Mouse (Mus musculus): ENCODE data around the gene 4430402I18Rik. TPM values are rescaled to one million over a fixed set of nuclear protein-coding genes. Genes with fewer than 3 reads are reported as not detected.

4430402I18Rik gene
- polyA plus RNA-seq, 1 experiment from 2014 or later: 0.19 TPM

DNA sequence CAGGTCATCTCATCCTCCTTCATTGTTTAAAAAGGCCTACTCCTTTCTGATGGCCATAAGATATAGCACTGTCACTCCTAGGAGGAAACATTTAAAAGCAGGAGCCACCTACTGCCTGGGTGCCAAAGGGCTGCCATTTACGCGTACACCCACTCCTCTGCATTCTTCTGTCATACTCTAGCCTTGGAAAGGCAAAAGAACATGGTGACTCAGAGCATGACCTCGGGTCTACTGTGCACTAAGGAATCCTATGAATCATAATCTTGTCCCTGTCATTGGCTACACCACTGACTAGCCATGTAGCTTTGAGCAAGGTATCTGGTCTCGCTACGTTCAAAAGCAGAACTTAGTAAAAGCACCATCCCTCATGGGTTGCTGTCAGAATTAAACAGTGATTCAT lies 41.2 kb downstream of the 4430402I18Rik start:
- H3K27ac ChIP-seq (ENCODE audit: low read depth, low read length): no peak overlapping the region
- WGBS: 91% methylated on average over 5 of the region's 5 CpGs
- no peak overlapping the region for H3K9ac ChIP-seq (ENCODE audit: low read length)
- no peak overlapping the region for H3K4me2 ChIP-seq (ENCODE audit: low read depth, low read length, severe bottlenecking)
- DNase-seq (ENCODE audit: low spot score) (no peak), ATAC-seq (replicated peaks; ENCODE audit: low FRiP score) (no peak)
- no peak overlapping the region for H3K4me3 ChIP-seq (ENCODE audit: low read depth, low read length)
- no peaks in the 10 kb centered on the region for H3K4me1 ChIP-seq (replicated peaks; ENCODE audit: control insufficient read depth, insufficient read depth, low read length)
- H3K27me3 ChIP-seq (ENCODE audit: control insufficient read depth, insufficient read depth, low read length): no peaks in the 10 kb centered on the region
- H3K36me3 ChIP-seq (ENCODE audit: control insufficient read depth, insufficient read depth, low read length): no peaks in the 10 kb centered on the region
- H3K9me3 ChIP-seq (ENCODE audit: control insufficient read depth, low read length): no peaks in the 10 kb centered on the region

DNA sequence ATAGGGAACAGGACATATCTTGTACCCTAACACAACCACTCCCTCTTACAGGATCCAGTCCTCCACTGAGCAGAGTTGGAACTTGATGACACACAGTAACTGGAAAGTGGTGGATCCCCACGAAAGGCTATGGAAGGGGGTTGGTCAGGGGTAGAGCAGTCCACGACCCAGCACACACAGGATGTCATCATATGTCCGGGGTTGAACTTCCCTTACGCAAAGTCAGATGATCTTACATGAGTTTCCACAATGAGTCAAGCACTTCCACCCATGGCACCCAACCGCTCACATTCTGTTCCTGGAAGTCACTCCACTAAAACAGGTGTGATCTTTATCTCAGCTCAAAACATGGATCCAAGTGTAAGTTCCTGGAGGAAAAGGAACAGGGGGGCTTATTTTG lies 49.8 kb downstream of the 4430402I18Rik start:
- Histone ChIP-seq H3K4me2 (ENCODE audit: low read depth, low read length, severe bottlenecking) (no peak overlapping the region), H3K4me3 (ENCODE audit: low read depth, low read length) (no peak overlapping the region), H3K9ac (ENCODE audit: low read length) (no peak overlapping the region), H3K4me1 (replicated peaks; ENCODE audit: control insufficient read depth, insufficient read depth, low read length) (no peaks in the 10 kb centered on the region), H3K27ac (ENCODE audit: low read depth, low read length) (no peak overlapping the region), H3K27me3 (ENCODE audit: control insufficient read depth, insufficient read depth, low read length) (no peaks in the 10 kb centered on the region), H3K36me3 (ENCODE audit: control insufficient read depth, insufficient read depth, low read length) (no peaks in the 10 kb centered on the region), H3K9me3 (ENCODE audit: control insufficient read depth, low read length) (no peaks in the 10 kb centered on the region)
- WGBS: 90% methylated on average over 5 of the region's 5 CpGs
- ATAC-seq (replicated peaks; ENCODE audit: low FRiP score) (no peak), DNase-seq (ENCODE audit: low spot score) (no peak)

DNA sequence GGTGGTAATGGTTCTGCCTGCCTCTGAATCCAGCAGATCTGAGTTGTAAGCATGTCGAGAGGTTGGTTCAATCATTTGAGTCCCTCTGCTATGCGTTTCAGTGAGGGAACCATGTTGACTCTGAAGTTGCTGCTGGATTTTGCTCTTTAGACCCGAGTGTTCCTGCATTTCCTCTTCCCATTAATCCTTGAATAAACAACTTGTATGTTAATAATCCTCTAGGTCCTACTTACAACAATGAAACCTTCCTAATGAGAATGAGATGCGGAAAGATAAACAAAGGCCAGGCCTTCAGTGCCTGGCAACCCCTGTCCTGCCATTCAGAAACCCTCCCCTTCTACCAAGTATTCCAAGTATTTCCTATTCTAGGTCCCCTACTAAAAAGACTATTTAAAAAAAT lies 51.1 kb downstream of the 4430402I18Rik start:
- DNase-seq (ENCODE audit: low spot score): no peak
- H3K27me3 ChIP-seq (ENCODE audit: control insufficient read depth, insufficient read depth, low read length): no peaks in the 10 kb centered on the region
- H3K4me1 ChIP-seq (replicated peaks; ENCODE audit: control insufficient read depth, insufficient read depth, low read length): no peaks in the 10 kb centered on the region

DNA sequence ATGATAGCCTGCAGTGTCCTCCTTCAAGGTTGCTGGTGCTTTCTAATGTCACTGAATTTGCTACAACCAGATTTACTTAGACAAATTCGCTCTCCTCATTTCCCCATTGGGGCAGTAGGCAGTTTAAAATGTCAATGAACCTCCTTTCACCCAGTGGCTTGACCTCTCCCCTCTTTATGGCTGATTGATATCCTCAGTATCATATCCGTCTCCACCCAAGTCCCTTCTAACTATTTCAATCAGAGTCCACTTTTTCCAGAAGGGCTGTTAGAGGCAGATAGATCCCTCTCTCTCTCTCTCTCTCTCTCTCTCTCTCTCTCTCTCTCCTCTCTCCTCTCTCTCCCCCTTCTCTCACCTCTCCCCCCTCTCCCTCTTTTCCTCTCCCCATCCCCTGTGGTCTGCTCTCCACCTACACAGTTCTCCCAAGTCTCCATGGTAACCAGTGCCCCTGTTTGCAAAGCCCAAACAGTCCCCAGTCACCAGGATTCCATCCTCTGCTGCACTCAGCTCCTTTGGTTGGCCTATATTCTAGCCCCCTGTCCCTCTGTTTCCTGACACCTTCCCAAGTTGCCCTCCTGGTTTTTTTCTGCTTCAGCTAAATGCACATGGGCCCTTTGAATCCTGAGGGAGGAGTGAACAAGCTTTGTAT lies 51.9 kb downstream of the 4430402I18Rik start:
- Histone ChIP-seq H3K4me1 (replicated peaks; ENCODE audit: control insufficient read depth, insufficient read depth, low read length) (no peaks in the 10 kb centered on the region), H3K9ac (ENCODE audit: low read length) (no peak overlapping the region), H3K4me3 (ENCODE audit: low read depth, low read length) (no peak overlapping the region), H3K27ac (ENCODE audit: low read depth, low read length) (no peak overlapping the region), H3K27me3 (ENCODE audit: control insufficient read depth, insufficient read depth, low read length) (no peaks in the 10 kb centered on the region), H3K9me3 (ENCODE audit: control insufficient read depth, low read length) (no peaks in the 10 kb centered on the region), H3K36me3 (ENCODE audit: control insufficient read depth, insufficient read depth, low read length) (no peaks in the 10 kb centered on the region), H3K4me2 (ENCODE audit: low read depth, low read length, severe bottlenecking) (no peak overlapping the region)
- 82% methylated on average over 2 of the region's 2 CpGs for WGBS
- DNase-seq (ENCODE audit: low spot score) (no peak), ATAC-seq (replicated peaks; ENCODE audit: low FRiP score) (no peak)

More for the DNA sequence above, 51.1 kb downstream of the 4430402I18Rik start:
- Histone ChIP-seq H3K36me3 (ENCODE audit: control insufficient read depth, insufficient read depth, low read length) (no peaks in the 10 kb centered on the region), H3K9me3 (ENCODE audit: control insufficient read depth, low read length) (no peaks in the 10 kb centered on the region), H3K9ac (ENCODE audit: low read length) (no peak overlapping the region), H3K4me3 (ENCODE audit: low read depth, low read length) (no peak overlapping the region), H3K27ac (ENCODE audit: low read depth, low read length) (no peak overlapping the region), H3K4me2 (ENCODE audit: low read depth, low read length, severe bottlenecking) (no peak overlapping the region)
- 62% methylated on average over 4 of the region's 4 CpGs for WGBS
- ATAC-seq (replicated peaks; ENCODE audit: low FRiP score): no peak

DNA sequence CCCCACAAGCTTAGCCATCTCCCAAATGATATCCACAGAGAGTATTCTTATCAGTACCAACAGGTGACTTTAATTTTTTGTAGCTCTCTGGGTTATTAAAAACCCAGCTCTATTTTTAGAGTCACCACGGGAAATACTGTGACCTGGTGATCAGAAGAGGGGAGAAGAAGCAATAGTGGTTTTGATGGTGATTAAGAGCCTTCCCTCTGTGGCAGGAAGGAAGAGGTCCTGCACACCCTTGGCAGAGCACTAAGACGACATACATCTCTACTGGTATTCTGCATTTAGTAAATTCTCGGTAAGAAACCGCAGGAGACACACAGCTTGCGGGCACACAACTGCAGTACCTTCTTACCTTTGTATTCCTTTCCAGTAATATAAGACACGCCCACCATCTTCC lies 53.0 kb downstream of the 4430402I18Rik start:
- WGBS: 89% methylated on average over 6 of the region's 6 CpGs
- H3K36me3 ChIP-seq (ENCODE audit: control insufficient read depth, insufficient read depth, low read length): no peaks in the 10 kb centered on the region
- H3K27me3 ChIP-seq (ENCODE audit: control insufficient read depth, insufficient read depth, low read length): no peaks in the 10 kb centered on the region
- no peaks in the 10 kb centered on the region for H3K9me3 ChIP-seq (ENCODE audit: control insufficient read depth, low read length)
- no peak for DNase-seq (ENCODE audit: low spot score)
- H3K4me1 ChIP-seq (replicated peaks; ENCODE audit: control insufficient read depth, insufficient read depth, low read length): no peaks in the 10 kb centered on the region
- H3K4me3 ChIP-seq (ENCODE audit: low read depth, low read length): no peak overlapping the region
- ATAC-seq (replicated peaks; ENCODE audit: low FRiP score): no peak
- H3K9ac ChIP-seq (ENCODE audit: low read length): no peak overlapping the region
- H3K4me2 ChIP-seq (ENCODE audit: low read depth, low read length, severe bottlenecking): no peak overlapping the region
- H3K27ac ChIP-seq (ENCODE audit: low read depth, low read length): no peak overlapping the region

DNA sequence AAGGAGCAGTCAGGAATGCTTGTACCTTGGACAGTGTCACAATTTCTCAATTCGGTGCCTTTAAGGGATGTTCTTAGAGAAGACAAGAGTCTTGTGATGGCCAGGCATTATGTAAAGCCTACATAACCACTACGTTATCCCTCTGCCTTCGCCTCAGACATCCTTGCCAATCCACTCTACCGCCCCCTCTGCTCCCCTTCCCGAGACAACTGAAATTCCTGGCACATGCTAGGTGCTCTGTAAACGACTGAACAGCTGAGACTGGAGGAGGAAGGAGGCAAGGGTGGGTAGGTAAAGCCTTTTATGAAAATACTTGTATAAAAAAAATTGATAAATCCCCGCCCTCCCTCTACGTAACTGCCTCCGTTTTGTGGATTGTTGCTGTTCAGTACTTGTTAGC lies 58.9 kb downstream of the 4430402I18Rik start:
- no peak overlapping the region for H3K27ac ChIP-seq (ENCODE audit: low read depth, low read length)
- 75% methylated on average over 9 of the region's 9 CpGs for WGBS
- H3K9ac ChIP-seq (ENCODE audit: low read length): no peak overlapping the region
- H3K4me1 ChIP-seq (replicated peaks; ENCODE audit: control insufficient read depth, insufficient read depth, low read length): no peaks in the 10 kb centered on the region
- H3K4me3 ChIP-seq (ENCODE audit: low read depth, low read length): no peak overlapping the region
- no peaks in the 10 kb centered on the region for H3K9me3 ChIP-seq (ENCODE audit: control insufficient read depth, low read length)
- H3K27me3 ChIP-seq (ENCODE audit: control insufficient read depth, insufficient read depth, low read length): no peaks in the 10 kb centered on the region
- H3K36me3 ChIP-seq (ENCODE audit: control insufficient read depth, insufficient read depth, low read length): no peaks in the 10 kb centered on the region
- DNase-seq (ENCODE audit: low spot score) (no peak), ATAC-seq (replicated peaks; ENCODE audit: low FRiP score) (no peak)
- H3K4me2 ChIP-seq (ENCODE audit: low read depth, low read length, severe bottlenecking): no peak overlapping the region

DNA sequence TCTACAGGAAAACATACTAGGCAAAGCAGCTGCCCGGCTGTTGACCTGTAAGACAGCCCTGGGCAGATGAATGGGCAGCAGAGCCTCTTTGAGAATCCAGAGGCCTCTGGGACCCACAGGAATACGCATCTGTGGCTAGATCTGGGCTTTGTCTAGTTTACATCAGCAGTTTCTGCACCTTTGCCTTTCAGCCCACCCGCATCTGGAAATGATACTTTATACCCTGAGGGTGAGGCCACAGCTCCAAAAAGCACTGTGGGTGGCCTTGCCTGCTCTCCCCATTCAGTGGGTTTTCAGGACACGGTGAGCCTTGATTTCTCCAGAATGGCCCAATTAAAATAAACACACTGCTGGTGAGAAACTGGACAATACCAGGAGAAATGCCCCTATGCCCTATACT lies 59.4 kb downstream of the 4430402I18Rik start:
- Histone ChIP-seq H3K4me2 (ENCODE audit: low read depth, low read length, severe bottlenecking) (no peak overlapping the region), H3K27ac (ENCODE audit: low read depth, low read length) (no peak overlapping the region), H3K36me3 (ENCODE audit: control insufficient read depth, insufficient read depth, low read length) (no peaks in the 10 kb centered on the region), H3K9ac (ENCODE audit: low read length) (no peak overlapping the region), H3K4me1 (replicated peaks; ENCODE audit: control insufficient read depth, insufficient read depth, low read length) (no peaks in the 10 kb centered on the region), H3K9me3 (ENCODE audit: control insufficient read depth, low read length) (no peaks in the 10 kb centered on the region), H3K4me3 (ENCODE audit: low read depth, low read length) (no peak overlapping the region), H3K27me3 (ENCODE audit: control insufficient read depth, insufficient read depth, low read length) (no peaks in the 10 kb centered on the region)
- ATAC-seq (replicated peaks; ENCODE audit: low FRiP score): no peak
- WGBS: 50% methylated on average over 4 of the region's 4 CpGs
- no peak for DNase-seq (ENCODE audit: low spot score)

DNA sequence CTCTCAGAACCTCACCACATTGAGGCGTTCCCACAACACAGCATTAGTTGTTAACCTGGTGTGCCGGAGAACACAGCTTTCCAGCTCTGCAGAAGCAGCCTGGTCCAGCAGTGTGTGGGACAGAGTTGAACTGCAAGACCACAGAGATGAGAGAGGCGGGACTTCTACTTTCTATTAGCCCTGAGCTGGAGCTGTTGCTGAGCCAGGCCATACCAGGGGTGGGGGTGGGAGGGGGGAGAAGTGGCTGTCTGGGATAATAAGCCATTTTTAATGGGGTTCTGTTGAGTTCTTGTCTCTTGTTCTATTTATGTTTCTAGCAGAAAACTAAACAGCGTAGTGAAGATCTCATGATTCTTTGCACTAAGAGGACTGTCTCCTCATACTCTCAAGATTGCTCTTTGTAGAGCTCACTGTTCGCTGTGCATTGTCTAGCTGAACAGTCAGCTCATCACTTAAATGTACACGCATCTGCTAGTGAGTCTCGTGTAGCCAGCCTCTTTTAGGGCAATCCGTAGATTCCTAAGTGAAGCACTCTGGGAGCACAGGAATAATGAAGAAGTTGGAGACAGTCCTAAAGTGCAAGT lies 64.0 kb downstream of the 4430402I18Rik start:
- Histone ChIP-seq H3K27ac (ENCODE audit: low read depth, low read length) (no peak overlapping the region), H3K4me1 (replicated peaks; ENCODE audit: control insufficient read depth, insufficient read depth, low read length) (no peaks in the 10 kb centered on the region), H3K4me3 (ENCODE audit: low read depth, low read length) (no peak overlapping the region), H3K4me2 (ENCODE audit: low read depth, low read length, severe bottlenecking) (no peak overlapping the region), H3K36me3 (ENCODE audit: control insufficient read depth, insufficient read depth, low read length) (no peaks in the 10 kb centered on the region), H3K9ac (ENCODE audit: low read length) (no peak overlapping the region), H3K9me3 (ENCODE audit: control insufficient read depth, low read length) (no peaks in the 10 kb centered on the region), H3K27me3 (ENCODE audit: control insufficient read depth, insufficient read depth, low read length) (no peaks in the 10 kb centered on the region)
- WGBS: 91% methylated on average over 8 of the region's 8 CpGs
- DNase-seq (ENCODE audit: low spot score) (no peak), ATAC-seq (replicated peaks; ENCODE audit: low FRiP score) (no peak)

DNA sequence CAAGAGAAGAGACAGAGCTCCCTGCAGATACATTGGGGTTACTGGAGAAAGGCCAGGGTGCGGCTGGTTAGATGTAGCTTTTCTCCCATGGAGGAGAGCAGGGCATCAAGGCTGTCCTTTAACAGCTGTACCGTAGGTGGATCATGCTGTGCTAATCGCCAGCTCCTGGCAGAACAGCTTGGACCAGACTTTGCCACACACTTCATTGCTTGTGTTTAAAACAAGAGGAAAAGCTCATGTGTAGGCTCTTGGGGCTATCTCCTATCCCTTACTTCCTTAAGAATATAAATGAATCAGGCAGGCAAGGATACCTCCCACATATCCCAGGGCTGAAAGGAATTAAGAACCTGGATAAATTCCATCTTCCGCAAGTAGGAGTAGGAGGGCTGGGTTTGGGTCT lies 64.8 kb downstream of the 4430402I18Rik start:
- Histone ChIP-seq H3K9ac (ENCODE audit: low read length) (no peak overlapping the region), H3K4me3 (ENCODE audit: low read depth, low read length) (no peak overlapping the region), H3K36me3 (ENCODE audit: control insufficient read depth, insufficient read depth, low read length) (no peaks in the 10 kb centered on the region), H3K9me3 (ENCODE audit: control insufficient read depth, low read length) (no peaks in the 10 kb centered on the region), H3K4me2 (ENCODE audit: low read depth, low read length, severe bottlenecking) (no peak overlapping the region), H3K4me1 (replicated peaks; ENCODE audit: control insufficient read depth, insufficient read depth, low read length) (no peaks in the 10 kb centered on the region), H3K27me3 (ENCODE audit: control insufficient read depth, insufficient read depth, low read length) (no peaks in the 10 kb centered on the region), H3K27ac (ENCODE audit: low read depth, low read length) (no peak overlapping the region)
- ATAC-seq (replicated peaks; ENCODE audit: low FRiP score) (no peak), DNase-seq (ENCODE audit: low spot score) (no peak)
- WGBS: 87% methylated on average over 4 of the region's 4 CpGs

Measured in forebrain, embryonic 11.5 days (tissue).